Mouse (Mus musculus) midbrain, embryonic 13.5 days (tissue): ENCODE results near the gene Unc45a. TPM values are rescaled to one million over a fixed set of nuclear protein-coding genes. Genes with fewer than 3 reads are reported as not detected.
"Not testable (repeated sequence)": the region's sequence is repeated elsewhere in the genome, so short reads cannot be mapped to it uniquely, and the experiment has no call there.

Source experiments
- ATAC-seq: fragments of 200-750 bp; cut with Nextera tagmentation; 2 replicates; pipeline ENCODE4 v1.8.0; 2017; ENCODE audit warnings: mild to moderate bottlenecking, moderate TSS enrichment, moderate library complexity
- H3K27ac ChIP-seq: fragments of 300-500 bp; sonication (generic); 2 replicates; pipeline ENCODE4 v1.5.1; 2015; ENCODE audit warnings: inconsistent platforms, mild to moderate bottlenecking, moderate library complexity
- H3K27me3 ChIP-seq: fragments of 300-500 bp; sonication (generic); 2 replicates; pipeline ENCODE4 v1.6.1; 2015; ENCODE audit warnings: mild to moderate bottlenecking, inconsistent platforms
- H3K36me3 ChIP-seq: fragments of 300-500 bp; sonication (generic); 2 replicates; pipeline ENCODE4 v1.6.1; 2015; ENCODE audit warnings: mild to moderate bottlenecking, inconsistent platforms
- H3K4me1 ChIP-seq: fragments of 300-500 bp; sonication (generic); replicated peaks from 2 replicates; pipeline ENCODE4 v1.6.1; 2015; ENCODE audit warnings: inconsistent platforms
- H3K4me2 ChIP-seq: fragments of 300-500 bp; sonication (generic); replicated peaks from 2 replicates; pipeline ENCODE4 v1.6.1; 2015; ENCODE audit warnings: moderate library complexity, mild to moderate bottlenecking, inconsistent platforms
- H3K4me3 ChIP-seq: fragments of 300-500 bp; sonication (generic); replicated peaks from 2 replicates; pipeline ENCODE4 v1.5.1; 2015; ENCODE audit warnings: mild to moderate bottlenecking, inconsistent platforms
- H3K9ac ChIP-seq: fragments of 300-500 bp; sonication (generic); replicated peaks from 2 replicates; pipeline ENCODE4 v1.6.1; 2015; ENCODE audit warnings: mild to moderate bottlenecking, inconsistent platforms
- H3K9me3 ChIP-seq: fragments of 300-500 bp; sonication (generic); 2 replicates; pipeline ENCODE4 v1.6.1; 2016; ENCODE audit warnings: mild to moderate bottlenecking, inconsistent platforms
- WGBS: fragments of 180-500 bp; shearing (Covaris S2); methylation state at CpG from one replicate; pipeline ENCODE4 v1.1.7; 2015; 5-methylcytosine and 5-hydroxymethylcytosine counted together
- polyA plus RNA-seq: library from polyadenylated mRNA; unstranded; fragments of >200 nt; fragmentation: Nextera tagmentation; extraction: Ambion mirVana; gene quantifications from 2 replicates; pipeline ENCODE4 v1.2.1, GENCODE M21; 2015

The Unc45a gene
- polyA plus RNA-seq, 1 experiment from 2014 or later, result 58.6 TPM

DNA sequence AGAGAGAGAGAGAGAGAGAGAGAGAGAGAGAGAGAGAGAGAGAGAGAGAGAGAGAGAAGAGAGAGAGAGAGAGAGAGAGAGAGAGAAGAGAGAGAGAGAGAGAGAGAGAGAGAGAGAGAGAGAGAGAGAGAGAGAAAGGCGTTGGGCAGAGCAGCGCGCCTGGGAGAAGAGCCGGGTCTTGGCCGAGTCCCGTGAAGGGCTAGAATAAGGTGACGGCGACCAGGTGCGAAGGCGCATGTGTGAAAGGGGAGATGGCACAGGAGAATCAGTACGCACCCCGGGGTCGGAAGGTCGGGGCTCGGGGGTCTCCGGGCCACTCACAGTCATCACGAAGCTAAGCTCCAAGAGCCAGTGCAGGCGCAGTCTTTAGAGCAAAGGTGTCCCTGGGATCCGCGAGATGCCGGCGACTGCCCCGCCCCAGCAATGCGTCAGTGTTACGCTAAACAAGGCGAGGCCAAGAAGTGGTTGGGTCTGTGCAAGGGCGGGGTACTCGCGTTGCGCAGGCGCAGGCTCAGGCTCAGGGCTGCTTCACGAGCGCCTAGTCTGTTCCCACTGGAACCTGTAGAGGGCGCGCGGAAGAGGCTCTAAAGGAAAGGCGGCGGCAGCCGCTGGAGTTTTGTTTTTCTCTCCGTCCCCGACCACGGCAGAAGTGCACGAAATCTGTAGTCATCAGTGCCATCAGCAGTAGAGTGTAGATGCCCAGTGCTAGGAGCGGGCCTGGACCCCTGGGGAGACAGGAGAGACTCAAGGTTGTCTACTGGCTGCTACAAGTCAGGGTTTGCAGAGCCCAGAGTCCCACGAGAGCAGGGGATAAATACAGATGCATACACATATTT is 794 bp downstream of the Unc45a start:
- Histone ChIP-seq H3K9ac (peak overlapping the region; percentile 71), H3K4me2 (peak overlapping the region; percentile 90), H3K4me3 (peak overlapping the region; percentile 59), H3K9me3 (no peaks in the 10 kb centered on the region), H3K27ac (peak overlapping the region; percentile 88), H3K36me3 (peaks cover 29% of the 10 kb centered on the region), H3K4me1 (peaks cover 54% of the 10 kb centered on the region), H3K27me3 (no peaks in the 10 kb centered on the region)
- under 1% methylated on average over 45 of the region's 45 CpGs for WGBS
- peak; percentile 97 for ATAC-seq

DNA sequence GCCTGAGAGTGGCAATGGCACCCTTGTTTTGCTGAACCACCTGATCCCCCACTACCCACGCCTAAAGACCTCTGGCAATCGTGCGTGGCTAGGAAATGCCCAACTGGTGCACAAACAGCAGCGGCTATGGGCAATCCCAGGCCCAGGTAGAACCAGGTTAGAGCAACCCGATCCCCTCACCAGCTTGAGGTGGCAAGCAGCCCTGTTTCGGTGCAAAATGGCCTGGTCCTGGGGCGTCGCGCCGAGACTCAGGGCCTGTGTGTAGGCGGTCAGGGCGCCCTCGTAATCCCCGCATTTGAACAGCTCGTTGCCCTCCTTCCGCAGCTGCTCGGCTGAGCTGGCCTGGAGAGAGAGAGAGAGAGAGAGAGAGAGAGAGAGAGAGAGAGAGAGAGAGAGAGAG is 1.4 kb downstream of the Unc45a start:
- 10% methylated on average over 17 of the region's 17 CpGs for WGBS
- H3K9ac ChIP-seq, result peak overlapping the region; percentile 87
- H3K4me3 ChIP-seq, result peak overlapping the region; percentile 59
- H3K36me3 ChIP-seq, result peaks cover 36% of the 10 kb centered on the region
- peak overlapping the region; percentile 90 for H3K4me2 ChIP-seq
- no peaks in the 10 kb centered on the region for H3K27me3 ChIP-seq
- peaks cover 54% of the 10 kb centered on the region for H3K4me1 ChIP-seq
- H3K9me3 ChIP-seq, result no peaks in the 10 kb centered on the region
- peak; percentile 15; the same call in 1 of the 2 replicates for ATAC-seq
- peak overlapping the region; percentile 86 for H3K27ac ChIP-seq

DNA sequence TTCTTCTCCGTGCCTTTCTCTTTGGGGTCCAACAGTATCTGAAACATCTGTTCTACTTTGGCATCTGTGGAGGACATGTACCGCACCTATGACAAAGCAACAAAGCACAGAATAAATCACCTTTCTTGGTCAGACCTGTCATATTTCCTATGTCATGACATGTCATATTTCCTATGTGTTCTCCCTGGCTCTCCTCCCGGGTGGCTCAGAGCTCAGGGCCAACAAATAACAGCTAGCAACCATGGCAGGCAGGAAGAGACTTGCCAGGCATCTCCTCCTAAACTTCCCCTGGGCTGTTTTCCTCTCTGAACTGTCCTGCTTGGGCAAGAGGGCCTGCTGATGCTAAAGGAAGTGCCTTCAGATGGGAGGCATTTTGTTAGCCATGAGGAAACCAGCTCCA is 3.9 kb downstream of the Unc45a start:
- H3K4me3 ChIP-seq, result no peak overlapping the region
- H3K9me3 ChIP-seq, result no peaks in the 10 kb centered on the region
- no peak overlapping the region for H3K9ac ChIP-seq
- no peak for ATAC-seq
- 92% methylated on average over 3 of the region's 3 CpGs for WGBS
- peaks cover 39% of the 10 kb centered on the region for H3K4me1 ChIP-seq
- H3K4me2 ChIP-seq, result no peak overlapping the region
- no peak overlapping the region for H3K27ac ChIP-seq
- no peaks in the 10 kb centered on the region for H3K27me3 ChIP-seq
- H3K36me3 ChIP-seq, result peaks cover 60% of the 10 kb centered on the region

DNA sequence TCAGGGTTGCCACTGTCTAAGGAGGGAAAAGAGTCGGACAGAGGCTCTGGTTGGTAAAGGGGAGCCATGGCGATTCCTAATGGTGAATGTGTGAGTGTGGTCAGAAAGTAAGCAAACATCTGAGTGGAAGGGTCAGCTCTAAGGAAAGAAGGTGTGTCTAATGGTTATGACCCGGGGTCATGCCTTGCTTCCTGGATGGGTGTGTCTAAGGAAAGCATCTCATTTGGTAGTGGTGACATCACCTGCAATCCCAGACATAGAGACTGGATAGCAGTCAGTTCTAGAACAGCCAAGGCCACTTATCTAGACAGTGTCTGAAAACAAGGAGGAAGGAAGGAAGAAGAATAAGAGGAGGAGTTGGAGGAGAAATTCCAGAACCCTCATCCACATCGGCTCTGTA is 6.0 kb downstream of the Unc45a start:
- Histone ChIP-seq H3K4me1 (peaks cover 23% of the 10 kb centered on the region), H3K27me3 (no peaks in the 10 kb centered on the region), H3K9me3 (no peaks in the 10 kb centered on the region), H3K9ac (no peak overlapping the region), H3K27ac (no peak overlapping the region), H3K4me2 (no peak overlapping the region), H3K36me3 (peaks cover 81% of the 10 kb centered on the region), H3K4me3 (no peak overlapping the region)
- no peak for ATAC-seq
- 96% methylated on average over 4 of the region's 4 CpGs for WGBS

DNA sequence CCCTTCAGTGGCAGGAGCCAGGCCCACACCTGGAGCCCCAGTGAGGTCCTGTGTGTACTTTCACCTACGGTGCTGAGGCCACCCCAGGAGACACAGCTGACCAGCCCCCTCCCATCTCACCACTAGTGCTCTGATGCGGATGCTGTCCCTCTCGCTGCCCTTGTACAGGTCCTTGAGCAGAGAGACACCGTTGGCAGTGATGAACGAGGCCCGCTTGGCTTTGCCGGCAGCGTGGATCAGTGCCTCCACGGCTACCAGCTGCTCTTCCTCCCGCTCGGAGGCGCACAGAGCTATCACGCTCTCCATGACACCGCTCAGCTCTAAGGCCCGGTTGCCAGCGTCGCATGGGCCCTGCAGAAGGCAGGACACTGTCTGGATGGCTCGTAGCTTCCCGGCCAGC is 9.4 kb downstream of the Unc45a start:
- Histone ChIP-seq H3K36me3 (peaks cover 100% of the 10 kb centered on the region), H3K4me2 (no peak overlapping the region), H3K9ac (no peak overlapping the region), H3K4me3 (no peak overlapping the region), H3K4me1 (no peaks in the 10 kb centered on the region), H3K9me3 (no peaks in the 10 kb centered on the region), H3K27me3 (no peaks in the 10 kb centered on the region), H3K27ac (no peak overlapping the region)
- WGBS, result 96% methylated on average over 19 of the region's 19 CpGs
- ATAC-seq, result no peak

DNA sequence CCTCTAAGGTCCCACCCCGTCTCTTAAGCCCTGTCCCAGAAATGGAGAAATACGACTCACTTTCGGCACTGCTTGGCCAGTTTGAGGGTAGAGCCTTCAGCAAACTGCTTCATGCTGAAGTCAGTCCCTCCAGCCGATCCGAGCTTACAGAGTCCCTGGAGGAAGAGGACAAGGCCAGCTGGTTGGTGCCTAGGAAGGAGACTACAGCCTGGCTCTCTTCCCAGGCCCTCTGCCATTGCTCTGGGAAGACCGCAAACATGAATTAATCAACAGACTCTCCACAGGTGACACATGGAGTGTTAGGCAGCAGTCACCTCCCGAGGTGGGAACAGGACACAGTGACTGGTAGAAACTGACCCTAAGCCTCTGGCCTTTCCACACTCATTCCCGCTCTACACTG is 10.5 kb downstream of the Unc45a start:
- H3K4me3 ChIP-seq, result no peak overlapping the region
- H3K27me3 ChIP-seq, result no peaks in the 10 kb centered on the region
- H3K4me2 ChIP-seq, result no peak overlapping the region
- no peak overlapping the region for H3K9ac ChIP-seq
- H3K9me3 ChIP-seq, result no peaks in the 10 kb centered on the region
- ATAC-seq, result no peak
- WGBS, result 88% methylated on average over 8 of the region's 8 CpGs
- peaks cover under 1% of the 10 kb centered on the region; the same call in 1 of the 2 replicates for H3K4me1 ChIP-seq
- H3K36me3 ChIP-seq, result peaks cover 100% of the 10 kb centered on the region
- H3K27ac ChIP-seq, result no peak overlapping the region

DNA sequence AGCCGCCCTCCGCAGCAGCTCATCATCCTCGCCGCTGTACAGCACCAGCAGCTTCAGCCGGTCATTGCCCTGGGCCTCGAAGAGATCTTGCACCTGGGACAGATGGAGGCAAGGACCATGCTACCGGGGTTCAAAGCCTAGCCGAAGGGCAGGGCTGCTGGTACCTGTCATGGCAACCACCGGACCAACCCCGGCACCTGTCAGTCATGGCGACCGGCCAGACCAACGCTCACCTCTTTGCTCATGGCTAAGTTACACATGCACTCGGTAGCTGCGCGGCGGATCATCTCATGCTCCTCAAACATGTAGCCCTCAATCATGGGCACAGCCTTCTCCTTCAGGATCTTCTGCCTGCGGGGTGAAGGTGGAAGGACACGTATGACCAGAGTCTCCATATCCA is 14.7 kb downstream of the Unc45a start:
- peaks cover 63% of the 10 kb centered on the region for H3K36me3 ChIP-seq
- no peak for ATAC-seq
- 95% methylated on average over 19 of the region's 19 CpGs for WGBS
- H3K4me2 ChIP-seq, result no peak overlapping the region
- H3K4me1 ChIP-seq, result peaks cover 21% of the 10 kb centered on the region
- no peak overlapping the region for H3K4me3 ChIP-seq
- H3K9ac ChIP-seq, result no peak overlapping the region
- H3K27ac ChIP-seq, result no peak overlapping the region
- no peaks in the 10 kb centered on the region for H3K27me3 ChIP-seq
- no peaks in the 10 kb centered on the region for H3K9me3 ChIP-seq

DNA sequence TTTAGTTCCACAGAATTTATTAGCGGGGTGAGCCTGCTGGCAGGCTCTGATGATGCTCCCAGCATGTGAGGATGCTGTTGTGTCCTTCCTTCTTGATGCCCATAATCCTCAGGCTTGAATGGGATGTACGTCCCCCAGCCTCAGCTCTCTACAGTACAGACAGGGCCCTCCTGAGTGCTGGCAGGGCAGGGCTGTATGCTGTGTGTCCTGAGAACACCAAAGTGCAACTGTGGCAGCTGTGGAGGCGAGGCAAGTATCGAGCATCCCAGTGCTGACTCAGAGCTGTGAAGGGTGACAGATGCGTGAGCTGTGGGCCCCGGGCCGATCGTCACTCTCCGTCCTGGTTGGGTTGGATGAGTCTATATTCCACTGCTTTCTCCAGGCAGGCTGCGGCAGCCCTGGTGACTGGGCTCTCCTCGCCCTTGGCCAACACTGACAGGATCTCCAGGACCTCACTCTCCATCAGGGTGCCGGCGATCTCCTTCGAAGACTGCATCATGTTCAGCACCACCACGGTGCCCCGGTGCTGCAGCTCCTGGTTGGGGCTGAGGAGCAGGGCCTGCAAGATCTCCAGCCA is 15.4 kb downstream of the Unc45a start:
- 95% methylated on average over 16 of the region's 16 CpGs for WGBS
- Histone ChIP-seq H3K4me1 (peaks cover 21% of the 10 kb centered on the region), H3K36me3 (peaks cover 63% of the 10 kb centered on the region), H3K9ac (no peak overlapping the region), H3K27me3 (no peaks in the 10 kb centered on the region), H3K4me3 (no peak overlapping the region), H3K27ac (peak overlapping the region; percentile 27; the same call in 1 of the 2 replicates), H3K4me2 (no peak overlapping the region), H3K9me3 (no peaks in the 10 kb centered on the region)
- no peak for ATAC-seq

DNA sequence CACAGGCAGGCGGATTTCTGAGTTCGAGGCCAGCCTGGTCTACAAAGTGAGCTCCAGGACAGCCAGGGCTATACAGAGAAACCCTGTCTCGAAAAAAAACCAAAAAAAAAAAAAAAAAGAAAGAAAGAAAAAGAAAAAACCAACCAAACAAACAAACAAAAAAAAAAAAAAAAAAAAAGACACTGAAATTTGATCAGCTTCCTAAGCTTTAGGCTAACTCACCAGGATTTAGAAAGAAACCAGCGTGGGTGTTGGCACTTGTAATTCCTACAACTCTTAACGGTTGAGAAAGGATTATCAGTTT is 16.0 kb downstream of the Unc45a start:
- H3K27me3 ChIP-seq, ATAC-seq, H3K9ac ChIP-seq, H3K9me3 ChIP-seq: not testable (repeated sequence)
- Histone ChIP-seq H3K36me3 (peaks cover 63% of the 10 kb centered on the region), H3K27ac (peak overlapping the region; percentile 84), H3K4me2 (peak overlapping the region; percentile 78), H3K4me3 (peak overlapping the region; percentile 64; the same call in 1 of the 2 replicates), H3K4me1 (peaks cover 21% of the 10 kb centered on the region)
- WGBS, result 40% methylated on average over 5 of the region's 5 CpGs

DNA sequence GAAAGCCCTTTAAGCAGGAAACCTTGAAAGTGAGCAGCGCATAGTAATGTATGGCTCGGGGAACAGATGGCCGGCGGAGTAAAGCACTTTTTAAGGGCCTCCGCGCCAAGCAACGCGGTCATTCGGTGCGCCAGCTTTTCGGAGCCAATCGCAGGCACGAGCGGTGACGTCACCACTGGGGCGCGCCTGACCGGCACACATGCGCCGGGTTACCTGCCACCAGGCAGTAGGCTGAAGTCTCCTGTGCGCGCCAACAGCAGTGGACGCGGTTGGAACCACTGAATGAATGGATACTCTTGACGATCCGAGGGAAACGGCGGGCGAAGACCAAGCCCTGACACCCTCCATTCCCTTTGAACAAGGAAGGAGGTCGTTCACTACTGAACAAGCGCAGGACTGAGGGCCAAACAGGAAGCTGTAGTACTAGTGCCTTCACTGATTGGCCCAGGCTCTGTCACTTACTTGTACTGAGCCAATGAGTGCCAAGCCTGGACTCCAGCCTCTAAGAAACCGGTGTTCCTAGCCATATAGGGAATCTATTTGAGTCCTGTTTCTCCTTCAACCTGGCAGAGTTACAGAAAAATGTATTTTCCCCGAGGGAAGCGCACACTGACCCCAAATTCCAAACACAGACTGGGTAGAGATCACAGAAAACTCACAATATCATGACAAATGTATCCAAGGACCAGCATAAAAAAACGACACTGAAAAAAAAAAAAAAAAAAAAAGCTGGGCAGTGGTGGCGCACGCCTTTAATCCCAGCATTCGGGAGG is 16.6 kb downstream of the Unc45a start, which contains the start of gene Rccd1:
TSS of gene Rccd1 (minus strand) at position 412 of the 773 bp plus-strand sequence.
- Histone ChIP-seq H3K4me2 (peak within 1 kb of the TSS; percentile 78), H3K36me3 (peaks cover 63% of the 10 kb centered on the region), H3K27ac (peak within 1 kb of the TSS; percentile 84), H3K4me1 (peaks cover 21% of the 10 kb centered on the region), H3K27me3 (no peaks in the 10 kb centered on the region), H3K9me3 (no peaks in the 10 kb centered on the region), H3K4me3 (peak within 1 kb of the TSS; percentile 64), H3K9ac (peak within 1 kb of the TSS; percentile 70)
- peak; percentile 99 for ATAC-seq
- 2% methylated on average over 38 of the region's 38 CpGs for WGBS

DNA sequence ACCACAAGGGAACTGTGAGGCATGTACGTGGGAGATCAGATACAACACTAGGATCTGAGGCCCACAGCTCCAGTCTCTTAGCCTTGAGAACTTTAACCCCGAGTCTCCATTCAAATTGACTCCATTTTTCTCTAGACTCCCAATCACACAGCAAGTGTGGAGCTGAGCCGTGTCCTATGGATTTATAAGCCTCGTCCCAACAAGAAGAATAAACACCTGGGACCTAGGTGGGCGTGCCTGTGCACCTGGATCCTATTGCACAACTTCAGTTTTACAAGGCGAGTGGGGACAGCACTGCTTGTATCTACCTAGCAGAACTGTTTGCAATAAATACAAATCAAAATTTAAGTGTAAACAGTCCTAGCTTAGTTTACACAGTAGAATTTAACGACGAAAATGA is 17.5 kb downstream of the Unc45a start:
- Histone ChIP-seq H3K9me3 (no peaks in the 10 kb centered on the region), H3K36me3 (peaks cover 61% of the 10 kb centered on the region), H3K4me2 (peak overlapping the region; percentile 78), H3K27me3 (no peaks in the 10 kb centered on the region), H3K4me3 (peak overlapping the region; percentile 64), H3K9ac (peak overlapping the region; percentile 70), H3K4me1 (peaks cover 21% of the 10 kb centered on the region), H3K27ac (peak overlapping the region; percentile 84; the same call in 1 of the 2 replicates)
- 22% methylated on average over 8 of the region's 8 CpGs for WGBS
- no peak for ATAC-seq
